Mouse (Mus musculus): Measurements from ENCODE around the gene Dnajc10.

Dnajc10 gene

GRCm38 (mm10) chr2:80340537-80340936 is 25.3 kb downstream of the Dnajc10 start:
- no peak for DNase-seq (ENCODE audit: low read depth, low spot score)

GRCm38 (mm10) chr2:80354531-80354930 is 39.3 kb downstream of the Dnajc10 start:
- no peak for DNase-seq (ENCODE audit: low read depth, low spot score)

DNA sequence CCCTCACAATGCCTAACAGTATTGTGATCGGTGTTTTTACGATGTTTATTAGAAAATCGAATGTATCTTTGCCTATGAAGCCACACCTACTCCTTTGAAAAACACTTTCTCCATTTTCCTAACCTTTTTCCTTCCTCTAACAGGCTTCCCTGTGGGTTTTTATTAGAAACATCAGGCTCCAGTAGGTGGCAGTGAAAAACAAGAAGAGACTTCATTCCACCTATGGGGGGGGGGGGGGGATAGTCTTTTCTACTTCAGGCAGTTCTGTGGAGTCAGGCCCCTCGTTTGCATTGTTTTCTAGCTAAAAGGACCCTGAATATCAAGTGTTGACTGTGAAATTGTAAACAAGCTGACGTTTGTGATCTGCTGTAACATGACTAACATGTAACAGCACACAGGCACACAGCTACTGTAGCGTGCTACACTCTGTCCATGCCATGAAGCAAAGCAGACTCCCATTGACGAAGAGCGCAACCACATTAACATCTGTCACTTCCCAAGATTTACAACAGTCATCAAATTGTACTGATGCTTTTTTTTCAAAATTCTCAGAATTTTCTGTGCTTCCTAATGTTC is 41.5 kb downstream of the Dnajc10 start:
- no peak for DNase-seq (ENCODE audit: low read depth, low spot score)

DNA sequence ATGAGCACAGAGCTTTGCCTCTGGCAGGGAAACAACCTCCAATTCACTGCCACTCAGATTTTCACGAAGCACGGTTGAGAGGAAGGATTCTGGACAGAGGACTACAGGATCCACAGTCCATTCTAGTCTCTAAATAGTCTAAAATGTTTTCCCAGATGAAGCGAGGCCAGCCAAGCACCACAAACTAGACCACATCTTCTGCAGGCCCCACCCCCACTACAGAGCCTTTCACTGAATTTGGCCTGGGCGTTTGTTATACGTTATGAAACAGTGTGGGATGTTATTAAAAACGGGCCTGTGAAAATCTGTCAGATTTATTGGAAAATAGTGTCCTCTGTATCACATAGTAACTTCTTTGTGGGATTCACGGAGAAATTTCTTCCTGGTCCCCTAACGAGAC is 56.2 kb downstream of the Dnajc10 start:
- DNase-seq (ENCODE audit: low read depth, low spot score): no peak

DNA sequence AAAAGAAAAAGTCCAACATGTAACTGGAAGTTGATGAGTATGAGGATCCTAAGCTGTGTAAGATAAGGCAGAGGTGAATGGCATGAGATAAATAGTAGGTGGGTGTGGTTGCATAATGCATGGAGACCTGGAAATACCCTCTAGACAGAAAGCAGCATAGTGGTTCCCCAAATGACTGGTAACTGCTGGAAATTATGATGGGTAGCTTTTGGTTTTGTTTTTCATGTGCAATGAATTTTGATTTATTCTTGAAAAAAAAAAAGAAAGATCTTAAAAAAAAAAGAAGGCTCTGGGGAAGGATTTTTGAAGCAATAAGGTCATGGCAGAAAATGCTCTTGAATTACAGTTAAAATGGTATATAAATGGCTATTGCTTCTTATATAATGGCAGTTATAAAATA is 59.6 kb downstream of the Dnajc10 start:
- no peak for DNase-seq (ENCODE audit: low read depth, low spot score)

GRCm38 (mm10) chr2:80379848-80380247 is 64.6 kb downstream of the Dnajc10 start:
- DNase-seq (ENCODE audit: low read depth, low spot score): no peak

DNA sequence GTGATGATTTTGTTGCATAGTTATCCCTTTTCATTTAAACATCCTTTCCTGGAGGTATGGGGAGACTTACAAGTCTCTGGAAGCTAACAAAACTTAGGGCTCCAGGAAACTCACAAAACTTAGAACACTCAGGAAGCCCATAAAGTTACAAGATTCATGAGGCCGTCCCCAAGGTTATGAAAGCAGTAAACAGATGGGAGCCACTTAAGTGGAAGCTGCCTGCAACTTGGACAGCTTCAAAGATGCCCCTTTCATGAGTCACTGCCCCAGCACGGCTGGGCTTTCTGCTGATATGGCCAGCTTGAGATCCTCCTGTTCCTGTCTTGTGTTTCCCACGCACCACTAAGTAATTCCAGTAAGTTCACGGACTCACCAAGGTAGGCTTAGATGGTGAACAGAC is 69.2 kb downstream of the Dnajc10 start:
- no peak for DNase-seq (ENCODE audit: low read depth, low spot score)

DNA sequence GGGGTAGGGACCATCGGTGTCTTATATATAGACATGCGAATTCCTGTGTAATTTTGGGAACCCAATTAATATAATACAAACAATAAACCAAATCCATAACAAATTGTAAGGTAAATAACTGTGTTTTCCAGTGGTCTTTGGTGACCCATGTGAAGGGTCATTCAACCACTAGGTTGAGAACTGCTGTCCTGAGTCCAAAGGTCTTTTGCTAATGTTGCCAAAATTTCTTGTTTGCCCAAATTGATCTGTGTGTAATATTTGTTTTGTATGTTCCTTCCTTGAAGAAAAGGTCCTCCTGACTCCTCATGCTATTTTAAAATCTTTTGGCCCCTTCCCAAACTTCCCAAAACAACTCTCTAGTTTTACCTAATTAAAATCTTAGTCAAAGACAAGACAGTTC is 71.0 kb downstream of the Dnajc10 start:
- no peak for DNase-seq (ENCODE audit: low read depth, low spot score)

DNA sequence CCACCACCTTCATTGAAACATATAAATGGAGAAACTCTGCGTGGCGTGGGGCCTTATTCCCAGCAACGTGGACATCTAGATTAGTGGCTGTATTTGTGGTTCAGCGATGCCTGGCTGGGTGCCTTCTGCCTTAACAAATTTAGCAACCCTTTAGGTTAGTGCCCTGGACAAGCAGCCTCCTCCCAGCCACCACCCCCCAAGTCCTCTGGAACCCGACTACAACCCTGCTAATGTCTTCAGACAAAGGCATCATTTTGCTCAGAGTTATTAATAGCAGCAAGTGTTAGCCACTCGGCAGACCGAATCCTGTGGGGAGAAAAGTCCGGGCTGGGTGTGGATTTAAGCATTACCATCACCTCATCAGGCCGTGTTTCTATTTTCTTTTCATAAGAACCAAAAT is 72.4 kb downstream of the Dnajc10 start:
- no peak for DNase-seq (ENCODE audit: low read depth, low spot score)

DNA sequence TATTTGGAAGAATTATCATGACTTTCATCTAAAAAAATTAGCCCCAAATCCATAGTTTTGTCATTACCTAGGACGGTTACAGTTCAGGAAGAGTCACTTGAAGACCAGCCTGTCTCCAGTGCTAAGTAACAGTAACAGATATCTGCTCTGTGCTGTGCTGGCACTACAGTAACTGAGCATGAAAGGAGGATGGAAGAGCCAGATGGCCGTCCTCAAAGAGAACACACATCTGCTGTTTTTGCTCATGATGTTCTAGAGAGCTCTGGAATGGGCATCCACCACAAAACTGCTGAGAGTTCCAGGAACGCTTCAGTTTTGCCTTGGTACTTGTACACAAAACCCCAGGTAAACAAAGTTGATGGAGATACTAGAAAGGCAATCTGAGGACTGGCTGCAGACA is 73.1 kb downstream of the Dnajc10 start:
- DNase-seq (ENCODE audit: low read depth, low spot score): no peak

DNA sequence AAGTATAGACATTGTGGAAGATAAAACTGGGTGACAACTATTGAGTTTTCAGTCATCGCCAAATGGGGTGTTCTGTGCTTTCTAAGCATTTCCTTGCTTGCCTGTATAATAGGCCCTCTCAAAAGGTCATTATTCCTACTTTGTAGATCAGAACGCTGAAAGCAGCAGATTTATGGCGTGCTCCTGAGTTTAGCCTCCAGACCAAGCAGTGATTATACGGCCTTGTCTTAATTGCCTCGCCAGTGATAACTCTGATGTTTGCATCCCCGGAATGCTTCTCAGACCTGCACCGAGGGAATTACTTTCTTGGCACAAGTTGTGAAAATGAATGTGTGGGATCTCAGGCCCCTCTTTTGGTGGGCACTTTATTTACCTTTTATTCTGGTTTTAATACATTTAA is 80.8 kb downstream of the Dnajc10 start:
- DNase-seq (ENCODE audit: low read depth, low spot score): no peak

- no peak for DNase-seq (ENCODE audit: low read depth, low spot score)
Observed at GRCm38 (mm10) chr2:80396864-80397263, 81.6 kb downstream of the Dnajc10 start.

- DNase-seq (ENCODE audit: low read depth, low spot score): no peak
Observed at GRCm38 (mm10) chr2:80398595-80399099, 83.4 kb downstream of the Dnajc10 start.

Data from retina, adult 2 months (tissue).